Mouse (Mus musculus) heart, postnatal 0 days (tissue): ENCODE measurements around the gene Hoxa3. TPM values are rescaled to one million over a fixed set of nuclear protein-coding genes. Genes with fewer than 3 reads are reported as not detected.

Experiments
- ATAC-seq: fragments of 200-750 bp; cut with Nextera tagmentation; 2 replicates; pipeline ENCODE4 v1.8.0; 2017; ENCODE audit warnings: low read depth, moderate number of reproducible peaks, moderate library complexity; ENCODE audit not compliant: insufficient read depth
- DNase-seq: peaks from one replicate; pipeline ENCODE4 v3.0.0-alpha.2; 2016; ENCODE audit warnings: low spot score
- H3K27ac ChIP-seq: fragments of 300-500 bp; sonication (generic); 2 replicates; pipeline ENCODE4 v1.5.1; 2014; ENCODE audit warnings: low read depth, mild to moderate bottlenecking
- H3K27me3 ChIP-seq: fragments of 300-500 bp; sonication (generic); 2 replicates; pipeline ENCODE4 v1.6.1; 2014; ENCODE audit warnings: low read length, mixed read lengths; ENCODE audit not compliant: control insufficient read depth, insufficient read depth
- H3K36me3 ChIP-seq: fragments of 300-500 bp; sonication (generic); replicated peaks from 2 replicates; pipeline ENCODE4 v1.6.1; 2014; ENCODE audit warnings: low read length, mixed read lengths; ENCODE audit not compliant: control insufficient read depth, insufficient read depth
- H3K4me1 ChIP-seq: fragments of 300-500 bp; sonication (generic); 2 replicates; pipeline ENCODE4 v1.6.1; 2014; ENCODE audit warnings: antibody characterized with exemption; ENCODE audit not compliant: control insufficient read depth, insufficient read depth
- H3K4me2 ChIP-seq: fragments of 300-500 bp; sonication (generic); 2 replicates; pipeline ENCODE4 v1.6.1; 2014; ENCODE audit warnings: low read depth, mild to moderate bottlenecking, low read length, moderate library complexity
- H3K4me3 ChIP-seq: fragments of 300-500 bp; sonication (generic); 2 replicates; pipeline ENCODE4 v1.5.1; 2014; ENCODE audit warnings: low read depth, low read length
- H3K9ac ChIP-seq: fragments of 300-500 bp; sonication (generic); replicated peaks from 2 replicates; pipeline ENCODE4 v1.6.1; 2014; ENCODE audit warnings: low read depth, low read length, mixed read lengths
- H3K9me3 ChIP-seq: fragments of 300-500 bp; sonication (generic); replicated peaks from 2 replicates; pipeline ENCODE4 v1.6.1; 2016; ENCODE audit warnings: low read length; ENCODE audit not compliant: control insufficient read depth
- CTCF ChIP-seq: IDR thresholded peaks from 2 replicates; pipeline ENCODE4 v1.5.1; 2016; ENCODE audit warnings: antibody characterized with exemption, control low read depth, low read depth
- EP300 ChIP-seq: IDR thresholded peaks from 2 replicates; pipeline ENCODE4 v1.6.1; 2016; ENCODE audit warnings: antibody characterized with exemption, low read depth
- WGBS: fragments of 180-500 bp; shearing (Covaris S2); extraction: QIAGEN DNeasy Blood & Tissue Kit; methylation state at CpG from one replicate; pipeline ENCODE4 v1.1.7; 2014; 5-methylcytosine and 5-hydroxymethylcytosine counted together
- polyA plus RNA-seq: library from polyadenylated mRNA; unstranded; fragments of >200 nt; fragmentation: Nextera tagmentation; extraction: Ambion mirVana; gene quantifications from 2 replicates; pipeline ENCODE4 v1.2.1, GENCODE M21; 2015
- total RNA-seq: library from RNA; depleted of rRNA; stranded (reverse); fragments of >200 nt; gene quantifications from 2 replicates; pipeline ENCODE4 v1.2.3, GENCODE M21; 2014; ENCODE audit warnings: low replicate concordance

The Hoxa3 gene
- total and polyA plus RNA-seq, 2 experiments from 2014 or later: 0.37 TPM; not detected in 1

GRCm38 (mm10) chr6:52172501-52172900, 40.6 kb downstream of the Hoxa3 start:
- Histone ChIP-seq H3K27me3 (peaks cover 99% of the 10 kb centered on the region), H3K9ac (no peak overlapping the region)
- WGBS: 2% methylated on average over 35 of the region's 35 CpGs

GRCm38 (mm10) chr6:52171938-52172337, 41.2 kb downstream of the Hoxa3 start:
- H3K9ac ChIP-seq: no peak overlapping the region

More at GRCm38 (mm10) chr6:52172501-52172900, 40.6 kb downstream of the Hoxa3 start:
- ATAC-seq (peak; percentile 52; the same call in 1 of the 2 replicates), DNase-seq (no peak)
- Histone ChIP-seq H3K9me3 (no peaks in the 10 kb centered on the region), H3K36me3 (no peaks in the 10 kb centered on the region), H3K27ac (no peak overlapping the region; the same call in 1 of the 2 replicates), H3K4me2 (peak overlapping the region; percentile 32), H3K4me3 (peak overlapping the region; percentile 19), H3K4me1 (0 out of 2 replicates have a peak, but pooled peaks cover 3% of the 10 kb centered on the region)
- no peak for TF ChIP-seq EP300
- no peak for TF ChIP-seq CTCF

GRCm38 (mm10) chr6:52171331-52171730, 41.8 kb downstream of the Hoxa3 start:
- Histone ChIP-seq H3K27me3 (peaks cover 99% of the 10 kb centered on the region), H3K27ac (no peak overlapping the region), H3K4me1 (0 out of 2 replicates have a peak, but pooled peaks cover 3% of the 10 kb centered on the region), H3K4me2 (no peak overlapping the region), H3K9ac (no peak overlapping the region), H3K36me3 (no peaks in the 10 kb centered on the region), H3K9me3 (no peaks in the 10 kb centered on the region), H3K4me3 (no peak overlapping the region)
- ATAC-seq (no peak), DNase-seq (no peak)
- TF ChIP-seq CTCF: no peak
- TF ChIP-seq EP300: no peak
- WGBS: 13% methylated on average over 4 of the region's 4 CpGs

More at GRCm38 (mm10) chr6:52171938-52172337, 41.2 kb downstream of the Hoxa3 start:
- H3K4me1 ChIP-seq: 0 out of 2 replicates have a peak, but pooled peaks cover 3% of the 10 kb centered on the region
- no peaks in the 10 kb centered on the region for H3K9me3 ChIP-seq
- DNase-seq: no peak
- ATAC-seq: no peak
- WGBS: 17% methylated on average over 7 of the region's 7 CpGs
- peaks cover 99% of the 10 kb centered on the region for H3K27me3 ChIP-seq
- TF ChIP-seq EP300: no peak
- no peak overlapping the region; the same call in 1 of the 2 replicates for H3K27ac ChIP-seq
- peak overlapping the region; percentile 32 for H3K4me2 ChIP-seq
- peak overlapping the region; percentile 19 for H3K4me3 ChIP-seq
- no peaks in the 10 kb centered on the region for H3K36me3 ChIP-seq

GRCm38 (mm10) chr6:52170898-52171223, 42.3 kb downstream of the Hoxa3 start:
- 0 out of 2 replicates have a peak overlapping the region, but pooled peaks have one; percentile 17 for H3K4me2 ChIP-seq
- no peaks in the 10 kb centered on the region for H3K36me3 ChIP-seq
- ATAC-seq (0 out of 2 replicates have a peak, but pooled peaks have one; percentile 8), DNase-seq (no peak)
- TF ChIP-seq CTCF (no peak), EP300 (no peak)
- H3K9me3 ChIP-seq: no peaks in the 10 kb centered on the region
- H3K4me1 ChIP-seq: 0 out of 2 replicates have a peak, but pooled peaks cover 3% of the 10 kb centered on the region
- no peak overlapping the region for H3K9ac ChIP-seq
- H3K27me3 ChIP-seq: peaks cover 99% of the 10 kb centered on the region
- peak overlapping the region; percentile 46 for H3K27ac ChIP-seq
- H3K4me3 ChIP-seq: no peak overlapping the region
- WGBS: 8% methylated on average over 5 of the region's 5 CpGs

GRCm38 (mm10) chr6:52170166-52170897, 42.8 kb downstream of the Hoxa3 start:
- Histone ChIP-seq H3K27me3 (peaks cover 99% of the 10 kb centered on the region), H3K4me1 (0 out of 2 replicates have a peak, but pooled peaks cover 3% of the 10 kb centered on the region), H3K4me2 (peak overlapping the region; percentile 17; the same call in 1 of the 2 replicates), H3K27ac (peak overlapping the region; percentile 46), H3K36me3 (no peaks in the 10 kb centered on the region), H3K9me3 (no peaks in the 10 kb centered on the region), H3K9ac (no peak overlapping the region), H3K4me3 (no peak overlapping the region)
- DNase-seq: no peak
- WGBS: 5% methylated on average over 39 of the region's 40 CpGs
- ATAC-seq: peak; percentile 33; the same call in 1 of the 2 replicates
- TF ChIP-seq CTCF: no peak
- no peak for TF ChIP-seq EP300
